Mouse (Mus musculus): Measurements from ENCODE around the gene Dnah2.

- TF ChIP-seq MAFK (IDR thresholded peaks at IDR 0.05; ENCODE audit: insufficient read depth, low read depth, low read length) (no peak), CHD2 (IDR thresholded peaks at IDR 0.05; ENCODE audit: low read depth, low read length) (no peak), ZNF384 (IDR thresholded peaks at IDR 0.05; ENCODE audit: low read depth, low read length) (no peak), HCFC1 (IDR thresholded peaks at IDR 0.05; ENCODE audit: borderline replicate concordance, insufficient read depth, low read length) (no peak)
These were observed 33.4 kb upstream of the Dnah2 start for GRCm38 (mm10) chr11:69582230-69582805.
